Mouse (Mus musculus) limb, embryonic 13.5 days (tissue): Measurements from ENCODE around the gene Angptl7. TPM values are rescaled to one million over a fixed set of nuclear protein-coding genes. Genes with fewer than 3 reads are reported as not detected.

Source experiments
- ATAC-seq: fragments of 200-750 bp; cut with Nextera tagmentation; 2 replicates; pipeline ENCODE4 v1.8.0; 2017; ENCODE audit warnings: low read depth, moderate number of reproducible peaks, moderate TSS enrichment; ENCODE audit not compliant: low FRiP score
- H3K27ac ChIP-seq: fragments of 300-500 bp; sonication (generic); 2 replicates; pipeline ENCODE4 v1.5.1; 2015; ENCODE audit warnings: inconsistent platforms, mild to moderate bottlenecking, moderate library complexity
- H3K27me3 ChIP-seq: fragments of 300-500 bp; sonication (generic); 2 replicates; pipeline ENCODE4 v1.6.1; 2015; ENCODE audit warnings: mild to moderate bottlenecking, inconsistent platforms
- H3K36me3 ChIP-seq: fragments of 300-500 bp; sonication (generic); 2 replicates; pipeline ENCODE4 v1.6.1; 2015; ENCODE audit warnings: inconsistent platforms, mild to moderate bottlenecking, moderate library complexity
- H3K4me1 ChIP-seq: fragments of 300-500 bp; sonication (generic); 2 replicates; pipeline ENCODE4 v1.6.1; 2015; ENCODE audit warnings: inconsistent platforms
- H3K4me2 ChIP-seq: fragments of 300-500 bp; sonication (generic); replicated peaks from 2 replicates; pipeline ENCODE4 v1.6.1; 2015; ENCODE audit warnings: inconsistent platforms, mild to moderate bottlenecking, moderate library complexity
- H3K4me3 ChIP-seq: fragments of 300-500 bp; sonication (generic); 2 replicates; pipeline ENCODE4 v1.5.1; 2015; ENCODE audit warnings: moderate library complexity, mild to moderate bottlenecking, inconsistent platforms
- H3K9ac ChIP-seq: fragments of 300-500 bp; sonication (generic); 2 replicates; pipeline ENCODE4 v1.6.1; 2015; ENCODE audit warnings: mild to moderate bottlenecking, inconsistent platforms
- H3K9me3 ChIP-seq: fragments of 300-500 bp; sonication (generic); 2 replicates; pipeline ENCODE4 v1.6.1; 2016; ENCODE audit warnings: inconsistent platforms
- WGBS: fragments of 180-500 bp; shearing (Covaris S2); methylation state at CpG from one replicate; pipeline ENCODE4 v1.1.7; 2015; 5-methylcytosine and 5-hydroxymethylcytosine counted together
- polyA plus RNA-seq: library from polyadenylated mRNA; unstranded; fragments of >200 nt; fragmentation: Nextera tagmentation; extraction: Ambion mirVana; gene quantifications from 2 replicates; pipeline ENCODE4 v1.2.1, GENCODE M21; 2015

Angptl7 gene
- polyA plus RNA-seq, 1 experiment from 2014 or later: 2.0 TPM

- Histone ChIP-seq H3K27ac (no peak overlapping the region), H3K4me1 (peaks cover 9% of the 10 kb centered on the region; the same call in 1 of the 2 replicates), H3K4me3 (no peak overlapping the region), H3K36me3 (peaks cover 87% of the 10 kb centered on the region), H3K4me2 (no peak overlapping the region), H3K9me3 (no peaks in the 10 kb centered on the region), H3K27me3 (no peaks in the 10 kb centered on the region), H3K9ac (no peak overlapping the region)
- 91% methylated on average over 2 of the region's 2 CpGs for WGBS
- no peak for ATAC-seq
These were observed 15.1 kb upstream of the Angptl7 start for GRCm38 (mm10) chr4:148515313-148515712.

GRCm38 (mm10) chr4:148513021-148513559 is 12.8 kb upstream of the Angptl7 start:
- Histone ChIP-seq H3K36me3 (peaks cover 76% of the 10 kb centered on the region), H3K27me3 (no peaks in the 10 kb centered on the region), H3K4me3 (no peak overlapping the region), H3K9me3 (0 out of 2 replicates have a peak, but pooled peaks cover 4% of the 10 kb centered on the region), H3K27ac (no peak overlapping the region), H3K9ac (no peak overlapping the region), H3K4me2 (no peak overlapping the region), H3K4me1 (0 out of 2 replicates have a peak, but pooled peaks cover 9% of the 10 kb centered on the region)
- 73% methylated on average over 6 of the region's 6 CpGs for WGBS
- no peak for ATAC-seq

GRCm38 (mm10) chr4:148511334-148511733 is 11.1 kb upstream of the Angptl7 start:
- H3K9me3 ChIP-seq: 0 out of 2 replicates have a peak, but pooled peaks cover 4% of the 10 kb centered on the region
- no peak overlapping the region for H3K4me3 ChIP-seq
- H3K9ac ChIP-seq: no peak overlapping the region
- peaks cover 65% of the 10 kb centered on the region for H3K36me3 ChIP-seq
- WGBS: 88% methylated on average over 4 of the region's 4 CpGs
- no peak overlapping the region for H3K4me2 ChIP-seq
- no peak for ATAC-seq
- H3K27me3 ChIP-seq: no peaks in the 10 kb centered on the region
- 0 out of 2 replicates have a peak, but pooled peaks cover 15% of the 10 kb centered on the region for H3K4me1 ChIP-seq
- no peak overlapping the region for H3K27ac ChIP-seq

GRCm38 (mm10) chr4:148510691-148511090 is 10.4 kb upstream of the Angptl7 start:
- peaks cover 67% of the 10 kb centered on the region for H3K36me3 ChIP-seq
- H3K27ac ChIP-seq: peak overlapping the region; percentile 22; the same call in 1 of the 2 replicates
- peak; percentile 66 for ATAC-seq
- H3K4me3 ChIP-seq: no peak overlapping the region
- no peak overlapping the region for H3K9ac ChIP-seq
- H3K4me2 ChIP-seq: no peak overlapping the region
- 61% methylated on average over 4 of the region's 4 CpGs for WGBS
- no peaks in the 10 kb centered on the region for H3K27me3 ChIP-seq
- H3K9me3 ChIP-seq: 0 out of 2 replicates have a peak, but pooled peaks cover 4% of the 10 kb centered on the region
- 0 out of 2 replicates have a peak, but pooled peaks cover 15% of the 10 kb centered on the region for H3K4me1 ChIP-seq

GRCm38 (mm10) chr4:148509450-148510084 is 9.3 kb upstream of the Angptl7 start:
- WGBS: 83% methylated on average over 8 of the region's 8 CpGs
- Histone ChIP-seq H3K27ac (no peak overlapping the region), H3K27me3 (no peaks in the 10 kb centered on the region), H3K4me2 (no peak overlapping the region), H3K9ac (no peak overlapping the region), H3K36me3 (peaks cover 63% of the 10 kb centered on the region), H3K9me3 (0 out of 2 replicates have a peak, but pooled peaks cover 4% of the 10 kb centered on the region), H3K4me1 (peaks cover 18% of the 10 kb centered on the region), H3K4me3 (no peak overlapping the region)
- ATAC-seq: no peak

GRCm38 (mm10) chr4:148508084-148508849 is 8.0 kb upstream of the Angptl7 start:
- 0 out of 2 replicates have a peak, but pooled peaks cover 4% of the 10 kb centered on the region for H3K9me3 ChIP-seq
- no peak overlapping the region for H3K4me2 ChIP-seq
- WGBS: 91% methylated on average over 14 of the region's 14 CpGs
- no peak for ATAC-seq
- no peak overlapping the region for H3K9ac ChIP-seq
- H3K36me3 ChIP-seq: peaks cover 59% of the 10 kb centered on the region
- peak overlapping the region; percentile 39; the same call in 1 of the 2 replicates for H3K27ac ChIP-seq
- no peaks in the 10 kb centered on the region for H3K27me3 ChIP-seq
- H3K4me1 ChIP-seq: peaks cover 21% of the 10 kb centered on the region
- H3K4me3 ChIP-seq: no peak overlapping the region

- WGBS: 52% methylated on average over 5 of the region's 5 CpGs
- Histone ChIP-seq H3K9me3 (0 out of 2 replicates have a peak, but pooled peaks cover 4% of the 10 kb centered on the region), H3K36me3 (peaks cover 59% of the 10 kb centered on the region), H3K27me3 (no peaks in the 10 kb centered on the region), H3K9ac (no peak overlapping the region), H3K4me1 (peaks cover 21% of the 10 kb centered on the region), H3K4me2 (no peak overlapping the region), H3K27ac (peak overlapping the region; percentile 39; the same call in 1 of the 2 replicates), H3K4me3 (no peak overlapping the region)
- peak; percentile 65 for ATAC-seq
These were observed 7.3 kb upstream of the Angptl7 start for GRCm38 (mm10) chr4:148507585-148507984.

GRCm38 (mm10) chr4:148504497-148504959 is 4.3 kb upstream of the Angptl7 start:
- 4% methylated on average over 8 of the region's 8 CpGs for WGBS
- peaks cover 13% of the 10 kb centered on the region for H3K4me1 ChIP-seq
- 0 out of 2 replicates have a peak, but pooled peaks cover 4% of the 10 kb centered on the region for H3K9me3 ChIP-seq
- H3K4me2 ChIP-seq: no peak overlapping the region
- H3K36me3 ChIP-seq: peaks cover 67% of the 10 kb centered on the region
- H3K4me3 ChIP-seq: no peak overlapping the region
- H3K27ac ChIP-seq: peak overlapping the region; percentile 10; the same call in 1 of the 2 replicates
- H3K27me3 ChIP-seq: no peaks in the 10 kb centered on the region
- no peak overlapping the region for H3K9ac ChIP-seq
- peak; percentile 34; the same call in 1 of the 2 replicates for ATAC-seq

- Histone ChIP-seq H3K4me3 (no peak overlapping the region), H3K9me3 (no peaks in the 10 kb centered on the region), H3K27ac (no peak overlapping the region), H3K27me3 (no peaks in the 10 kb centered on the region), H3K4me1 (no peaks in the 10 kb centered on the region; the same call in 1 of the 2 replicates), H3K36me3 (peaks cover 83% of the 10 kb centered on the region), H3K9ac (no peak overlapping the region), H3K4me2 (no peak overlapping the region)
- WGBS: 87% methylated on average over 25 of the region's 25 CpGs
- ATAC-seq: no peak
These were observed 4.2 kb downstream of the Angptl7 start for GRCm38 (mm10) chr4:148495874-148496689.

GRCm38 (mm10) chr4:148495160-148495559 is 5.1 kb downstream of the Angptl7 start:
- Histone ChIP-seq H3K4me2 (no peak overlapping the region), H3K27me3 (no peaks in the 10 kb centered on the region), H3K4me1 (no peaks in the 10 kb centered on the region; the same call in 1 of the 2 replicates), H3K27ac (no peak overlapping the region), H3K9ac (no peak overlapping the region), H3K36me3 (peaks cover 87% of the 10 kb centered on the region), H3K9me3 (no peaks in the 10 kb centered on the region), H3K4me3 (no peak overlapping the region)
- 90% methylated on average over 6 of the region's 6 CpGs for WGBS
- ATAC-seq: no peak

GRCm38 (mm10) chr4:148491448-148491847 is 8.8 kb downstream of the Angptl7 start:
- ATAC-seq: no peak
- WGBS: 90% methylated on average over 7 of the region's 7 CpGs
- no peaks in the 10 kb centered on the region for H3K27me3 ChIP-seq
- H3K9ac ChIP-seq: no peak overlapping the region
- H3K36me3 ChIP-seq: peaks cover 90% of the 10 kb centered on the region
- no peak overlapping the region for H3K27ac ChIP-seq
- H3K4me2 ChIP-seq: no peak overlapping the region
- H3K4me1 ChIP-seq: 0 out of 2 replicates have a peak, but pooled peaks cover 1% of the 10 kb centered on the region
- no peak overlapping the region for H3K4me3 ChIP-seq
- H3K9me3 ChIP-seq: no peaks in the 10 kb centered on the region
